8 mouse cellular contexts compared by ENCODE assay signal in genomic region chr5:38787851-38788520, GRCm38 (mm10).
DNase-seq lines count a peak whose midpoint lies in the region; ATAC-seq and TF ChIP-seq lines count a peak whose summit lies in the region.

No protein-coding gene starts in this region.

- H3K36me3 ChIP-seq in intestine, embryonic 15.5 days: no peaks in the 10 kb centered on the region
- H3K36me3 ChIP-seq in intestine, embryonic 16.5 days (ENCODE audit: control insufficient read depth, insufficient read depth, low read length): no peaks in the 10 kb centered on the region
- H3K36me3 ChIP-seq in embryonic facial prominence, embryonic 15.5 days: no peaks in the 10 kb centered on the region
- H3K36me3 ChIP-seq in hindbrain, postnatal 0 days (ENCODE audit: insufficient read depth, low read length): no peaks in the 10 kb centered on the region
- no peaks in the 10 kb centered on the region for H3K36me3 ChIP-seq in midbrain, embryonic 16.5 days (ENCODE audit: control insufficient read depth, insufficient read depth, low read length)

- no peaks in the 10 kb centered on the region for H3K9me3 ChIP-seq in intestine, embryonic 15.5 days
- no peaks in the 10 kb centered on the region for H3K9me3 ChIP-seq in intestine, embryonic 16.5 days (ENCODE audit: control insufficient read depth, low read length)
- H3K9me3 ChIP-seq in embryonic facial prominence, embryonic 15.5 days (replicated peaks): no peaks in the 10 kb centered on the region
- H3K9me3 ChIP-seq in hindbrain, postnatal 0 days (ENCODE audit: low read length): no peaks in the 10 kb centered on the region
- H3K9me3 ChIP-seq in midbrain, embryonic 16.5 days (replicated peaks; ENCODE audit: control insufficient read depth, low read length, poor library complexity, severe bottlenecking): no peaks in the 10 kb centered on the region

- no peak overlapping the region for H3K27ac ChIP-seq in intestine, embryonic 15.5 days
- H3K27ac ChIP-seq in intestine, embryonic 16.5 days (ENCODE audit: low read length): no peak overlapping the region
- no peak overlapping the region for H3K27ac ChIP-seq in embryonic facial prominence, embryonic 15.5 days (replicated peaks)
- H3K27ac ChIP-seq in hindbrain, postnatal 0 days: peak overlapping the region; percentile 41; the same call in 1 of the 2 replicates
- H3K27ac ChIP-seq in midbrain, embryonic 16.5 days (ENCODE audit: low read length): peak overlapping the region; percentile 10; the same call in 1 of the 2 replicates

- 36% methylated on average over 15 of the region's 15 CpGs for WGBS in intestine, embryonic 15.5 days
- 37% methylated on average over 15 of the region's 15 CpGs for WGBS in intestine, embryonic 16.5 days
- WGBS in embryonic facial prominence, embryonic 15.5 days: 18% methylated on average over 15 of the region's 15 CpGs
- WGBS in hindbrain, postnatal 0 days: 15% methylated on average over 15 of the region's 15 CpGs
- WGBS in midbrain, embryonic 16.5 days: 25% methylated on average over 15 of the region's 15 CpGs

- peak; percentile 31; the same call in 1 of the 2 replicates for TF ChIP-seq CTCF in hindbrain, postnatal 0 days (IDR thresholded peaks at IDR 0.05; ENCODE audit: low read depth)

- DNase-seq in hindbrain, postnatal 0 days (ENCODE audit: low spot score): peak; percentile 71
- no peak for DNase-seq in urinary bladder, postnatal 4 days (ENCODE audit: low spot score in 2 of 2)
- DNase-seq in thymus, postnatal 14 days: no peak
- DNase-seq in urinary bladder, postnatal 10 days (ENCODE audit: low spot score): no peak

- H3K4me3 ChIP-seq in intestine, embryonic 15.5 days (replicated peaks): no peak overlapping the region
- no peak overlapping the region for H3K4me3 ChIP-seq in intestine, embryonic 16.5 days (ENCODE audit: low read length)
- H3K4me3 ChIP-seq in embryonic facial prominence, embryonic 15.5 days (replicated peaks): no peak overlapping the region
- H3K4me3 ChIP-seq in hindbrain, postnatal 0 days (ENCODE audit: low read length): no peak overlapping the region
- H3K4me3 ChIP-seq in midbrain, embryonic 16.5 days (ENCODE audit: low read depth, low read length): no peak overlapping the region

- H3K9ac ChIP-seq in intestine, embryonic 15.5 days: peak overlapping the region; percentile 15; the same call in 1 of the 2 replicates
- H3K9ac ChIP-seq in intestine, embryonic 16.5 days (ENCODE audit: low read depth, low read length): no peak overlapping the region
- no peak overlapping the region for H3K9ac ChIP-seq in embryonic facial prominence, embryonic 15.5 days
- no peak overlapping the region; the same call in 1 of the 2 replicates for H3K9ac ChIP-seq in hindbrain, postnatal 0 days (replicated peaks; ENCODE audit: low read length)
- peak overlapping the region; percentile 38; the same call in 1 of the 2 replicates for H3K9ac ChIP-seq in midbrain, embryonic 16.5 days (ENCODE audit: low read depth, low read length)

- no peaks in the 10 kb centered on the region; the same call in 1 of the 2 replicates for H3K4me1 ChIP-seq in intestine, embryonic 15.5 days (replicated peaks)
- H3K4me1 ChIP-seq in intestine, embryonic 16.5 days (ENCODE audit: control insufficient read depth, insufficient read depth, low read length): no peaks in the 10 kb centered on the region
- peaks cover 18% of the 10 kb centered on the region for H3K4me1 ChIP-seq in embryonic facial prominence, embryonic 15.5 days
- H3K4me1 ChIP-seq in hindbrain, postnatal 0 days (ENCODE audit: insufficient read depth, low read length): 0 out of 2 replicates have a peak, but pooled peaks cover 2% of the 10 kb centered on the region
- peaks cover 16% of the 10 kb centered on the region for H3K4me1 ChIP-seq in midbrain, embryonic 16.5 days (ENCODE audit: control insufficient read depth, insufficient read depth, low read length)

- ATAC-seq in intestine, embryonic 15.5 days: no peak
- no peak for ATAC-seq in intestine, embryonic 16.5 days
- no peak for ATAC-seq in embryonic facial prominence, embryonic 15.5 days (ENCODE audit: insufficient number of reproducible peaks, low FRiP score, low TSS enrichment, low read depth)
- peak; percentile 73 for ATAC-seq in hindbrain, postnatal 0 days
- peak; percentile 74 for ATAC-seq in midbrain, embryonic 16.5 days

- H3K27me3 ChIP-seq in intestine, embryonic 15.5 days (replicated peaks): no peaks in the 10 kb centered on the region
- H3K27me3 ChIP-seq in intestine, embryonic 16.5 days (replicated peaks; ENCODE audit: control insufficient read depth, insufficient read depth, low read length): no peaks in the 10 kb centered on the region
- no peaks in the 10 kb centered on the region for H3K27me3 ChIP-seq in embryonic facial prominence, embryonic 15.5 days
- H3K27me3 ChIP-seq in hindbrain, postnatal 0 days (ENCODE audit: insufficient read depth, low read length): no peaks in the 10 kb centered on the region
- no peaks in the 10 kb centered on the region; the same call in 1 of the 2 replicates for H3K27me3 ChIP-seq in midbrain, embryonic 16.5 days (ENCODE audit: control insufficient read depth, insufficient read depth, low read depth, low read length)

- peak overlapping the region; percentile 22; the same call in 1 of the 2 replicates for H3K4me2 ChIP-seq in intestine, embryonic 15.5 days (replicated peaks)
- no peak overlapping the region for H3K4me2 ChIP-seq in intestine, embryonic 16.5 days (ENCODE audit: low read depth, low read length)
- H3K4me2 ChIP-seq in embryonic facial prominence, embryonic 15.5 days (replicated peaks): peak overlapping the region; percentile 8; the same call in 1 of the 2 replicates
- peak overlapping the region; percentile 35 for H3K4me2 ChIP-seq in hindbrain, postnatal 0 days (ENCODE audit: low read depth, low read length)
- peak overlapping the region; percentile 45 for H3K4me2 ChIP-seq in midbrain, embryonic 16.5 days (ENCODE audit: low read length)

Comparison
In these comparisons a context has a peak if more than half of its experiments do, and no peak if none do; other contexts are left out.
1. H3K9ac ChIP-seq: peak in intestine, embryonic 15.5 days (single experiment) and midbrain, embryonic 16.5 days (single experiment); none in intestine, embryonic 16.5 days (single experiment), embryonic facial prominence, embryonic 15.5 days (single experiment) and hindbrain, postnatal 0 days (single experiment).
2. ATAC-seq: peak in hindbrain, postnatal 0 days (single experiment) and midbrain, embryonic 16.5 days (single experiment); none in intestine, embryonic 15.5 days (single experiment), intestine, embryonic 16.5 days (single experiment) and embryonic facial prominence, embryonic 15.5 days (single experiment).
3. H3K27ac ChIP-seq: peak in hindbrain, postnatal 0 days (single experiment) and midbrain, embryonic 16.5 days (single experiment); none in intestine, embryonic 15.5 days (single experiment), intestine, embryonic 16.5 days (single experiment) and embryonic facial prominence, embryonic 15.5 days (single experiment).